Mouse (Mus musculus) G1E (cell line): ENCODE results near the gene Jak1. TPM values are rescaled to one million over a fixed set of nuclear protein-coding genes. Genes with fewer than 3 reads are reported as not detected.

Experiments used
- ATAC-seq: 2 replicates; pipeline ENCODE4 v1.8.0; 2016; ENCODE audit warnings: mild to moderate bottlenecking; ENCODE audit not compliant: insufficient number of reproducible peaks, poor library complexity, low FRiP score, severe bottlenecking; ENCODE audit errors: extremely low read depth
- DNase-seq: peaks from one replicate; pipeline ENCODE4 v3.0.0; 2012; ENCODE audit warnings: low spot score
- H3K27me3 ChIP-seq: 2 replicates; pipeline ENCODE4 v1.6.1; 2012; ENCODE audit warnings: mild to moderate bottlenecking, low read length, inconsistent platforms; ENCODE audit not compliant: insufficient read depth
- H3K36me3 ChIP-seq: replicated peaks from 2 replicates; pipeline ENCODE3; 2012; ENCODE audit warnings: mild to moderate bottlenecking, inconsistent platforms
- H3K4me1 ChIP-seq: 2 replicates; pipeline ENCODE4 v1.6.1; 2012; ENCODE audit warnings: low read depth, low read length, inconsistent platforms, mixed read lengths; ENCODE audit not compliant: insufficient read depth
- H3K4me3 ChIP-seq: 2 replicates; pipeline ENCODE4 v1.5.1; 2012; ENCODE audit warnings: low read depth, mild to moderate bottlenecking, inconsistent platforms, low read length, moderate library complexity, mixed read lengths
- H3K9me3 ChIP-seq: replicated peaks from 2 replicates; pipeline ENCODE4 v1.6.1; 2012; ENCODE audit warnings: inconsistent platforms
- CTCF ChIP-seq: IDR thresholded peaks from 2 replicates; pipeline ENCODE4 v1.5.1; 2012; ENCODE audit warnings: low read depth, low read length, inconsistent platforms, mixed read lengths
- GATA1 ChIP-seq: IDR thresholded peaks from 2 replicates; pipeline ENCODE4 v1.6.1; 2012; ENCODE audit warnings: borderline replicate concordance, low read length, inconsistent platforms, mixed read lengths
- GATA2 ChIP-seq: IDR thresholded peaks from 2 replicates; pipeline ENCODE4 v1.6.1; 2012; ENCODE audit warnings: low read depth, low read length, inconsistent platforms, borderline replicate concordance
- POLR2AphosphoS5 ChIP-seq: IDR thresholded peaks from 2 replicates; pipeline ENCODE4 v1.6.1; 2012; ENCODE audit warnings: low read depth, low read length, inconsistent platforms; ENCODE audit not compliant: insufficient replicate concordance
- TAL1 ChIP-seq: conservative IDR thresholded peaks from 2 replicates; pipeline ENCODE4 v1.6.1; 2012; ENCODE audit warnings: low read depth, low read length, inconsistent platforms, mixed read lengths
- polyA plus RNA-seq: library from polyadenylated mRNA; stranded (reverse); fragments of >175 nt; gene quantifications from 2 replicates; pipeline ENCODE4 v1.2.3, GENCODE M21; 2012
- total RNA-seq, 2 experiments: library from RNA; stranded (forward) in 1 of 2; stranded (reverse) in 1 of 2; fragments of 200-1000 nt in 1 of 2; fragments of >200 nt in 1 of 2; fragmentation: Nextera tagmentation in 1 of 2; gene quantifications; 2 replicates each; pipeline ENCODE4 v1.2.3; 2014 to 2017

Gene Jak1
- total and polyA plus RNA-seq, 3 experiments: 89.5 to 253 (median 129) TPM

GRCm38 (mm10) chr4:101165776-101166175 lies 99.3 kb downstream of the Jak1 start:
- H3K4me1 ChIP-seq: peaks cover 29% of the 10 kb centered on the region
- no peak for TF ChIP-seq CTCF
- TF ChIP-seq TAL1: no peak
- no peak for TF ChIP-seq POLR2AphosphoS5
- no peak for TF ChIP-seq GATA2
- TF ChIP-seq GATA1: no peak
- H3K4me3 ChIP-seq: no peak overlapping the region
- ATAC-seq: no peak
- no peaks in the 10 kb centered on the region for H3K9me3 ChIP-seq
- H3K36me3 ChIP-seq: peaks cover 98% of the 10 kb centered on the region
- no peak for DNase-seq
- no peaks in the 10 kb centered on the region for H3K27me3 ChIP-seq

- no peak for TF ChIP-seq TAL1
- TF ChIP-seq CTCF: no peak
- no peak for TF ChIP-seq GATA2
- TF ChIP-seq POLR2AphosphoS5: no peak
- TF ChIP-seq GATA1: no peak
- Histone ChIP-seq H3K36me3 (peaks cover 98% of the 10 kb centered on the region), H3K9me3 (no peaks in the 10 kb centered on the region), H3K27me3 (no peaks in the 10 kb centered on the region), H3K4me3 (no peak overlapping the region), H3K4me1 (peaks cover 20% of the 10 kb centered on the region)
- no peak for ATAC-seq
- no peak for DNase-seq
Measured at GRCm38 (mm10) chr4:101164673-101165072, 100.4 kb downstream of the Jak1 start.

- DNase-seq (no peak), ATAC-seq (no peak)
- Histone ChIP-seq H3K27me3 (no peaks in the 10 kb centered on the region), H3K4me3 (no peak overlapping the region), H3K36me3 (peaks cover 98% of the 10 kb centered on the region), H3K9me3 (no peaks in the 10 kb centered on the region), H3K4me1 (peaks cover 15% of the 10 kb centered on the region)
- TF ChIP-seq GATA2 (no peak), GATA1 (no peak), TAL1 (no peak), CTCF (no peak), POLR2AphosphoS5 (no peak)
Measured at GRCm38 (mm10) chr4:101164189-101164588, 100.9 kb downstream of the Jak1 start.

GRCm38 (mm10) chr4:101160821-101161220 lies 104.3 kb downstream of the Jak1 start:
- H3K27me3 ChIP-seq: no peaks in the 10 kb centered on the region
- no peak for TF ChIP-seq POLR2AphosphoS5
- no peak for TF ChIP-seq GATA1
- TF ChIP-seq TAL1: no peak
- no peak for TF ChIP-seq CTCF
- TF ChIP-seq GATA2: no peak
- DNase-seq (no peak), ATAC-seq (no peak)
- peaks cover 17% of the 10 kb centered on the region for H3K4me1 ChIP-seq
- H3K36me3 ChIP-seq: peaks cover 99% of the 10 kb centered on the region
- no peaks in the 10 kb centered on the region for H3K9me3 ChIP-seq
- H3K4me3 ChIP-seq: no peak overlapping the region

GRCm38 (mm10) chr4:101159191-101159764 lies 105.8 kb downstream of the Jak1 start:
- Histone ChIP-seq H3K27me3 (no peaks in the 10 kb centered on the region), H3K36me3 (peaks cover 99% of the 10 kb centered on the region), H3K4me1 (peaks cover 28% of the 10 kb centered on the region), H3K4me3 (no peak overlapping the region), H3K9me3 (no peaks in the 10 kb centered on the region)
- TF ChIP-seq POLR2AphosphoS5: no peak
- TF ChIP-seq GATA2: no peak
- no peak for TF ChIP-seq GATA1
- TF ChIP-seq TAL1: no peak
- TF ChIP-seq CTCF: no peak
- ATAC-seq (no peak), DNase-seq (no peak)

GRCm38 (mm10) chr4:101158282-101158681 lies 106.8 kb downstream of the Jak1 start:
- ATAC-seq (no peak), DNase-seq (no peak)
- Histone ChIP-seq H3K4me3 (no peak overlapping the region), H3K4me1 (peaks cover 28% of the 10 kb centered on the region), H3K27me3 (no peaks in the 10 kb centered on the region), H3K36me3 (peaks cover 98% of the 10 kb centered on the region), H3K9me3 (no peaks in the 10 kb centered on the region)
- TF ChIP-seq POLR2AphosphoS5 (no peak), TAL1 (no peak), GATA1 (no peak), CTCF (no peak), GATA2 (no peak)

GRCm38 (mm10) chr4:101157476-101157875 lies 107.6 kb downstream of the Jak1 start:
- no peak for ATAC-seq
- Histone ChIP-seq H3K36me3 (peaks cover 97% of the 10 kb centered on the region), H3K4me1 (peaks cover 28% of the 10 kb centered on the region), H3K4me3 (no peak overlapping the region), H3K9me3 (no peaks in the 10 kb centered on the region), H3K27me3 (no peaks in the 10 kb centered on the region)
- no peak for DNase-seq
- TF ChIP-seq GATA2 (no peak), GATA1 (no peak), CTCF (no peak), TAL1 (no peak), POLR2AphosphoS5 (no peak)
